Mouse (Mus musculus) heart, embryonic 14.5 days (tissue): ENCODE measurements around the gene Shc2. TPM values are rescaled to one million over a fixed set of nuclear protein-coding genes. Genes with fewer than 3 reads are reported as not detected.

Source experiments
- ATAC-seq: fragments of 200-750 bp; cut with Nextera tagmentation; 2 replicates; pipeline ENCODE4 v1.8.0; 2017; ENCODE audit warnings: low read depth, moderate TSS enrichment; ENCODE audit not compliant: insufficient number of reproducible peaks, insufficient read depth, low FRiP score
- H3K27ac ChIP-seq, 2 experiments: fragments of 200-500 bp in 1 of 2; fragments of 300-500 bp in 1 of 2; sonication (generic) in 1 of 2; replicated peaks in 1 of 2; 2 replicates each; pipeline ENCODE4 v1.5.1; 2012 to 2014; ENCODE audit warnings: low read depth in 2 of 2, low read length in 2 of 2, control low read depth in 1 of 2, mild to moderate bottlenecking in 1 of 2, mixed read lengths in 1 of 2; ENCODE audit not compliant: control insufficient read depth in 1 of 2, insufficient read depth in 1 of 2
- H3K27me3 ChIP-seq: fragments of 300-500 bp; sonication (generic); 2 replicates; pipeline ENCODE4 v1.6.1; 2014; ENCODE audit warnings: mild to moderate bottlenecking, low read length, control low read depth; ENCODE audit not compliant: control insufficient read depth, insufficient read depth
- H3K36me3 ChIP-seq: fragments of 300-500 bp; sonication (generic); 2 replicates; pipeline ENCODE4 v1.6.1; 2014; ENCODE audit warnings: mild to moderate bottlenecking, control low read depth, low read length, mixed read lengths; ENCODE audit not compliant: control insufficient read depth, insufficient read depth
- H3K4me1 ChIP-seq, 2 experiments: fragments of 200-500 bp in 1 of 2; fragments of 300-500 bp in 1 of 2; sonication (generic) in 1 of 2; 2 replicates each; pipeline ENCODE4 v1.6.1; 2012 to 2014; ENCODE audit warnings: low read length in 2 of 2, control low read depth in 1 of 2, mixed read lengths in 1 of 2; ENCODE audit not compliant: control insufficient read depth in 2 of 2, insufficient read depth in 2 of 2
- H3K4me2 ChIP-seq: fragments of 300-500 bp; sonication (generic); 2 replicates; pipeline ENCODE4 v1.6.1; 2014; ENCODE audit warnings: mild to moderate bottlenecking, low read length
- H3K4me3 ChIP-seq, 2 experiments: fragments of 200-500 bp in 1 of 2; fragments of 300-500 bp in 1 of 2; sonication (generic) in 1 of 2; 2 replicates each; pipeline ENCODE4 v1.5.1; 2012 to 2014; ENCODE audit warnings: low read length in 2 of 2, mild to moderate bottlenecking in 2 of 2, control low read depth in 1 of 2, low read depth in 1 of 2, moderate library complexity in 1 of 2; ENCODE audit not compliant: control insufficient read depth in 1 of 2, insufficient read depth in 1 of 2
- H3K9ac ChIP-seq: fragments of 300-500 bp; sonication (generic); 2 replicates; pipeline ENCODE4 v1.6.1; 2014; ENCODE audit warnings: mild to moderate bottlenecking, low read length
- H3K9me3 ChIP-seq: fragments of 300-500 bp; sonication (generic); 2 replicates; pipeline ENCODE4 v1.6.1; 2016; ENCODE audit warnings: low read length, control low read depth; ENCODE audit not compliant: control insufficient read depth
- WGBS: fragments of 180-500 bp; shearing (Covaris S2); extraction: QIAGEN DNeasy Blood & Tissue Kit; methylation state at CpG from one replicate; pipeline ENCODE4 v1.1.7; 2014; 5-methylcytosine and 5-hydroxymethylcytosine counted together
- polyA plus RNA-seq: library from polyadenylated mRNA; unstranded; fragments of >200 nt; fragmentation: Nextera tagmentation; extraction: Ambion mirVana; gene quantifications from 2 replicates; pipeline ENCODE4 v1.2.1, GENCODE M21; 2014

Gene Shc2
- polyA plus RNA-seq, 1 experiment from 2014 or later, result 1.6 TPM

GRCm38 (mm10) chr10:79594872-79595589 lies 42.7 kb downstream of the Shc2 start:
- 16% methylated on average over 17 of the region's 17 CpGs for WGBS
- H3K9ac ChIP-seq, result no peak overlapping the region
- no peak overlapping the region for H3K4me3 ChIP-seq
- no peaks in the 10 kb centered on the region for H3K9me3 ChIP-seq
- ATAC-seq, result peak; percentile 54; the same call in 1 of the 2 replicates
- H3K27ac ChIP-seq, result no peak overlapping the region
- H3K4me1 ChIP-seq, result no peaks in the 10 kb centered on the region
- no peak overlapping the region for H3K4me2 ChIP-seq
- H3K27me3 ChIP-seq, result peaks cover 19% of the 10 kb centered on the region
- no peaks in the 10 kb centered on the region for H3K36me3 ChIP-seq

GRCm38 (mm10) chr10:79594111-79594510 lies 43.6 kb downstream of the Shc2 start:
- H3K27me3 ChIP-seq, result peaks cover 19% of the 10 kb centered on the region
- no peaks in the 10 kb centered on the region for H3K36me3 ChIP-seq
- H3K4me1 ChIP-seq, result no peaks in the 10 kb centered on the region
- H3K4me2 ChIP-seq, result no peak overlapping the region
- no peaks in the 10 kb centered on the region for H3K9me3 ChIP-seq
- no peak overlapping the region for H3K27ac ChIP-seq
- no peak for ATAC-seq
- H3K9ac ChIP-seq, result no peak overlapping the region
- no peak overlapping the region for H3K4me3 ChIP-seq
- 44% methylated on average over 6 of the region's 6 CpGs for WGBS

GRCm38 (mm10) chr10:79590702-79591101 lies 47.0 kb downstream of the Shc2 start:
- Histone ChIP-seq H3K9me3 (no peaks in the 10 kb centered on the region), H3K4me1 (no peaks in the 10 kb centered on the region), H3K36me3 (no peaks in the 10 kb centered on the region), H3K4me3 (no peak overlapping the region), H3K4me2 (no peak overlapping the region), H3K27ac (no peak overlapping the region), H3K27me3 (peaks cover 18% of the 10 kb centered on the region), H3K9ac (no peak overlapping the region)
- 100% methylated on average over 1 of the region's 1 CpGs for WGBS
- ATAC-seq, result no peak

- H3K9me3 ChIP-seq, result no peaks in the 10 kb centered on the region
- H3K4me3 ChIP-seq, result no peak overlapping the region
- no peak overlapping the region for H3K27ac ChIP-seq
- H3K4me2 ChIP-seq, result no peak overlapping the region
- H3K36me3 ChIP-seq, result no peaks in the 10 kb centered on the region
- no peaks in the 10 kb centered on the region for H3K27me3 ChIP-seq
- no peak for ATAC-seq
- H3K9ac ChIP-seq, result no peak overlapping the region
- WGBS, result 66% methylated on average over 4 of the region's 4 CpGs
- H3K4me1 ChIP-seq, result no peaks in the 10 kb centered on the region
Observed at GRCm38 (mm10) chr10:79587752-79588126, 50.0 kb downstream of the Shc2 start.

- no peak for ATAC-seq
- no peaks in the 10 kb centered on the region for H3K27me3 ChIP-seq
- no peak within 1 kb of the TSS for H3K4me2 ChIP-seq
- 77% methylated on average over 5 of the region's 5 CpGs for WGBS
- H3K9me3 ChIP-seq, result no peaks in the 10 kb centered on the region
- H3K4me1 ChIP-seq, result no peaks in the 10 kb centered on the region
- no peak within 1 kb of the TSS for H3K27ac ChIP-seq
- no peak within 1 kb of the TSS for H3K4me3 ChIP-seq
- no peaks in the 10 kb centered on the region for H3K36me3 ChIP-seq
- no peak within 1 kb of the TSS for H3K9ac ChIP-seq
Observed at GRCm38 (mm10) chr10:79587061-79587751, 50.5 kb downstream of the Shc2 start, which contains the start of gene Theg. TSS of gene Theg (minus strand) at chr10:79587331.

GRCm38 (mm10) chr10:79586243-79586642 lies 51.5 kb downstream of the Shc2 start:
- no peaks in the 10 kb centered on the region for H3K36me3 ChIP-seq
- no peak overlapping the region for H3K9ac ChIP-seq
- no peak overlapping the region for H3K4me3 ChIP-seq
- no peaks in the 10 kb centered on the region for H3K9me3 ChIP-seq
- no peak for ATAC-seq
- H3K27me3 ChIP-seq, result no peaks in the 10 kb centered on the region
- no peak overlapping the region for H3K4me2 ChIP-seq
- 75% methylated on average over 8 of the region's 8 CpGs for WGBS
- H3K4me1 ChIP-seq, result no peaks in the 10 kb centered on the region
- no peak overlapping the region for H3K27ac ChIP-seq

- H3K27ac ChIP-seq, result no peak overlapping the region
- no peak for ATAC-seq
- H3K4me3 ChIP-seq, result no peak overlapping the region
- 0 out of 2 replicates have a peak, but pooled peaks cover 3% of the 10 kb centered on the region for H3K9me3 ChIP-seq
- no peak overlapping the region for H3K4me2 ChIP-seq
- no peaks in the 10 kb centered on the region for H3K27me3 ChIP-seq
- no peaks in the 10 kb centered on the region for H3K36me3 ChIP-seq
- 87% methylated on average over 5 of the region's 5 CpGs for WGBS
- H3K4me1 ChIP-seq, result no peaks in the 10 kb centered on the region
- H3K9ac ChIP-seq, result no peak overlapping the region
Observed at GRCm38 (mm10) chr10:79585723-79586122, 52.0 kb downstream of the Shc2 start.
